Mouse (Mus musculus) lung, adult 2 months (tissue): ENCODE data around the gene Batf3.

ENCODE experiments used
- CTCF ChIP-seq: fragments of 200-500 bp; IDR thresholded peaks from 2 replicates; pipeline ENCODE4 v1.5.1; 2011; ENCODE audit warnings: mild to moderate bottlenecking, low read length, control low read depth; ENCODE audit not compliant: insufficient read depth
- POLR2A ChIP-seq: fragments of 200-500 bp; IDR thresholded peaks from 2 replicates; pipeline ENCODE4 v1.6.1; 2011; ENCODE audit warnings: low read depth, mild to moderate bottlenecking, control low read depth, low read length, borderline replicate concordance; ENCODE audit errors: extremely low read depth

DNA sequence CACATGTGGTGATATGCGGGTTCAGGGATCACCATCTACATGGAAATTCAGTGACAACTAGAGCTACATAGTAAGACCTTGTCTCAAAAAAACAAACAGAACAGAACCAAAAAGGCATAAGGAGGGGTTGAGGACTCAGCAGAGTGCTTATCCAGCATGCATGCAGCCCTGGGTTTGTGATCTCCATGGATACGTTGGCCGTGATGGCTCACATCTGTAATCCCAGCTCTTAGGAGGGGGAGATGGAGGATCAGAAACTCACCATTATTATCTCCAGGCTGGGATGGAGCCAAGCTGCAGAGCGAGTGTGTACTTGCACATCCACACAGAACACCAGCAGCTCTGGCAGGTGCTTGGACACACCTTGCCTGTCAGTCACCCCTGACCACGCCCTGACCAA, 34.6 kb downstream of the Batf3 start:
- TF ChIP-seq CTCF (no peak), POLR2A (no peak)
